Mouse (Mus musculus): Measurements from ENCODE around the gene Phf19.

GRCm38 (mm10) chr2:34948622-34949021 lies 34.8 kb upstream of the Phf19 start:
- TF ChIP-seq CTCF (IDR thresholded peaks at IDR 0.05) (no peak), EP300 (IDR thresholded peaks at IDR 0.05) (no peak)
